Mouse (Mus musculus): ENCODE measurements around the gene Taf6. TPM values are rescaled to one million over a fixed set of nuclear protein-coding genes. Genes with fewer than 3 reads are reported as not detected.

Taf6 gene
- total RNA-seq, 2 experiments from 2014 or later: 28.6 to 30.7 TPM

DNA sequence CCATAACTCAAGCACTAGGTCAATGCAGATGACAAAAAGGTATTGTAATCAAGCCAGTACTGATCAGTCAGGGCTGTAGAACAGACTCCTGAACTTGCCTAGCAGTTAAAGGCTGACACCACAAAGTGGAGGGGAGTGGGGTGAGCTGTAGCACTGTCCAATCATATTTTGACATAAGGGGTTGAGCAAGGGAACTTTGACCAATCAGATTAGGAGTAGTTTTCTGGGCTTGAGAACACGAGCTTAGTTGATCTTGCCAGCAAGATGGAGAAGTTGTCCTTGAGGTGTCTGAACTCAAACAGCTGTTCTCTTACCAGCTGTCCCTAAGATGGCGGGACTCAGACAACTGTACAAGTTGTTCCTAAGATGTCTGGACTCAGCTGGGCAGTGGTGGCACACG is 14.0 kb downstream of the Taf6 start:
- no peak for DNase-seq
- intact Hi-C loops (cut with DNase I): no loop called here

DNA sequence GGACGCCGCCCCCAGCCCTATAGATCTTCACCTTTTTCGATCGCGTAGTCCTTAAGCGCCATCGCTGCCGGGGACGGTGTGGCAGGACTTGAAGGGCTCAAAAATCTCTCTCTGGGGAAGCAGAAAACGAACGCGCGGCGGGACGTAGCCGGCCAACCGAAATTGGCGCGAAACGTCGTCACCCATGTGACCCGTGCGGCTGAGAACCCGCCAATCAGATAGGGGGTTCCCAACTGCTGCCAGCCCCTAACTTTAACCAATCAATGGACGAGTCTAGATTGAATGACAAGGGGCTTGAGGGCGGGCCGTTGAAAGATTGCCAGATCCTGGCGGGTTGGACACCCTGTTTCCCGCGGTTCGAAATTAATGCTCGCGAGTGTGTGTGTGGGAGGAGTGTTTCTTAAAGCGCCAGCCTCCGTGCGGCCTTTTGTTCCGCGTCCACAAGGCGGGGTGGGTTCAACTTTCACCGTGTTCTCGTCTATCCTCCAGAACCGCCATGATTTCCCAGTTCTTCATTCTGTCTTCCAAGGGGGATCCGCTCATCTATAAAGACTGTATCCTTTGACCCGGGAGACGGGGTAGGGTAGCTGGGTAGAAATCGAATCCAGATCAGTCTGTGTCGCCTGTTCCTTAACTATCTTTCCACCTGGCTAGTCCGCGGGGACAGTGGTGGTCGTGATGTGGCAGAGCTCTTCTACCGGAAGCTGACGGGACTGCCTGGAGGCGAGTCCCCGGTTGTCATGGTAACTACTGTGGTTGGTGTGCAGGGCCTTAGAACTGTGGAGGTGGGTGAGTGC is 15.4 kb downstream of the Taf6 start, which contains the start of the genes Ap4m1 and Mcm7:
Gene Ap4m1 (plus strand): TSS at position 308 of the 797 bp plus-strand sequence.
Gene Mcm7 (minus strand): TSS at position 728 of the 797 bp plus-strand sequence.
- intact Hi-C loops (cut with DNase I): no loop called here
- DNase-seq: peak; percentile 99

DNA sequence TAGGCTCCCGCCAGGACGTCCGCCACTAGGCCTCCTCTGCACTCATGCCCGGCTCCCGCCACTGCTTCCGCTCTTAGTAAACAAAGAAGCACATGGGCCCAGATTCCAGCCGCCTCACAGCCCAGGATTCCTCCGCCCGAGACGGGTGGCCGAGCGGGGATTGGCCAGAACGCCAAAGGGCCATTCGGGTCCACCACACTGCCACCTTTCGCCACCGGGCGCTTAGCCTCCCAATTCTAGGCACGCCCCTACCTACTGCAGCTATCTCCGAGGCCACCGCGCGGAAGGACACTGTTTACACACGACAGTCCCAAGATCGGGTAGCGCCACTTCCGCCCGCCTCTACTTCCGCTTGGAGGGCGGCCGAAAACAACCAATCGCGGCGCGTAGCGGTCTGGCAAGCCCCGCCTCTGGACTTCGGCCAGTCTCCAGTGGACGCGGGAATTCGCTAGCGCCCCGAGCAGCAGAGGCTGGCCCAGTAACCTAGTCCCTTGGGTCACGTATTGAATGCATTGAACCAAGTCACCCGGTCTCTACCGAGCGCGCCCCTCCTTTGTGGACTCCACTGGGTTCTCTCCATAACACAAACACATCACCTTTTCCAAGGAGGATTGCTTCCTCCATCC is 16.2 kb downstream of the Taf6 start:
- DNase-seq: peak; percentile 98
- intact Hi-C loops (cut with DNase I): no loop called here

DNA sequence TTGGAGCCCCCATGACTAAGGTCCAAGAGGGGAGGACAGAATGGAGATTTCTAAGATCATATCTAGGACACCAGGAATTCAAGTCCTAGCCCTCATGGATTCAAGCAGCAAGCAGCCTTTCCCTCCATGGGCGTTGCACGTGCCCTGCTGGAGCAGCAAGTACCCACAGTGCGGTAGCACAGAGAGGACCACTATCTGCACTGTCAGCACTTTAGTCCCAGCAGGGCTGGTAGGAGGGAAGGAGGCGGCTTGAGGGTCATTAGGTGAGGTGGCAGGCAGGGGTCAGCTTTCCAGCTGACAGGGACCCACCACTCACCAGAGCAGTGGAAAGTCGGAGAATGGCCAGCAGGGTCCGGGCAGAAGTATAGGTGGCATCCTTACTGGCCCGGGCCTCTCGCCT is 21.7 kb downstream of the Taf6 start:
- intact Hi-C loops (cut with DNase I): no loop called here
- DNase-seq: no peak

DNA sequence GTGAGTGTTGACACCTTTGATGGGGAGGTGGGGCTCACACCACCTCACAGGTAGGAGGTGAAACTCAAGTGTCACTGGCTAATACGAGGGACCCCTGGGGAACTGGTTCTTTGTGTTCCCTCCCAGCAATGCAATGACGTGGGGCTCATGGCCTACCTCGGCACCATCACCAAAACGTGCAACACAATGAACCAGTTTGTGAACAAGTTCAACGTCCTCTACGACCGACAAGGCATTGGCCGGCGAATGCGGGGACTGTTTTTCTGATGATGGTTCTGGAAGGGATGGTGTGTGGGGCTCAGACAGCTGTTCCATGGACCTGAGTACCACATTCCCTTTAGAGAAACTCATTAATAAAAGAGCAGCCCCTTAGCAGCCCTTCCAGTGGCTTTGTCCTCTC is 23.6 kb downstream of the Taf6 start:
- intact Hi-C loops (cut with DNase I): no loop called here
- no peak for DNase-seq

DNA sequence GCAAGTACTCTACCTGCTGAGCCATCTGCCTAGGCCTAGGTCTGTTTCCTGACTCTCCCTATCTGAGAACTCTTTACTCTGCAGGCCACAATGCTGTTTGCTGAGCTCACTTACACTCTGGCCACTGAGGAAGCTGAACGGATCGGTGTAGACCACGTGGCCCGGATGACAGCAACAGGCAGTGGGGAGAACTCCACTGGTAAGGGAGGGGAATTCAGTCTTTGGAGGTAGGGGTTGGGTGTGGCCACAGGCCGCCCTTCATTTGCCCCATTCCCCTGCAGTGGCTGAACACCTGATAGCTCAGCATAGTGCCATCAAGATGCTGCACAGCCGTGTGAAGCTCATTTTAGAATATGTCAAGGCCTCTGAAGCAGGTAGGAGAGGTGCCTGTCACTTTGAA is 24.2 kb downstream of the Taf6 start:
- intact Hi-C loops (cut with DNase I): no loop called here

DNA sequence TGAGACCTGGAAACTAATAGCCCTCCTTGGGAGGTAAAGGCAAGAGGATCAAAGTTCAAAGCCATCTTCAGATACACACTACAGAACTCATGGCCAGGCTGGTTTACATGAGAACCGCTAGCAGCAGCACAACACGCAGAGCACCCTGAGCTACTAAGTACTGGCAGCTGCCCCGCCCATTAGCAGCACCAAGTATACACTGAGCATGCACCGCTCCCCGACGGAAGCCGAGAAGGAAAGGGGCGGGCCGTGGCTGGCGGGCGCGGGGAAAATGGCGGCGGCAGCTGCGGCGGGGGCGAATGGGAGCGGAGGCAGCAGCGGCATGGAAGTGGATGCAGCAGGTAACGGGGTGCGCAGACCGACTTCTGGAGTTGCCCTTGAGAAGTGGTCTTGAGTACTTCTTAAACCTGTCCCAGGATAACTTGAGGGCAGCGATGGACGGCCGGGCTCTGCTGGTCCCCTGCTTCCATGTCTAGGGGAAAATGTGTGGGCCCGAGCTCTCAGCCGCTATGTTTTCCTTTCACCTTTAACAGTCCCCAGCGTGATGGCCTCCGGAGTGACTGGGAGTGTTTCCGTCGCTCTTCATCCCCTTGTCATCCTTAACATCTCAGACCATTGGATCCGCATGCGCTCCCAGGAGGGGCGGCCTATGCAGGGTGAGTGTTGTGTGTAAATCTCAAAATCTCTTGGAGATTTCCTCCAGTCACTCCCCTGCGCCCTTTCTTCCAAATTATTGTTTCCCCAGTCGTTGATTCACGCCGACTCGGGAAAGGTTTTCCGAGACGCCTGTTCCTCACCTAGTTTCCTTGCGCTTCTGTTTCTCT is 26.2 kb downstream of the Taf6 start, which contains the start of gene Cops6:
Gene Cops6 (plus strand): TSS at position 230 of the 824 bp plus-strand sequence.
- intact Hi-C loops (cut with DNase I): no loop called here
- peak; percentile 95 for DNase-seq

More for the DNA sequence above, 24.2 kb downstream of the Taf6 start:
- DNase-seq: no peak

DNA sequence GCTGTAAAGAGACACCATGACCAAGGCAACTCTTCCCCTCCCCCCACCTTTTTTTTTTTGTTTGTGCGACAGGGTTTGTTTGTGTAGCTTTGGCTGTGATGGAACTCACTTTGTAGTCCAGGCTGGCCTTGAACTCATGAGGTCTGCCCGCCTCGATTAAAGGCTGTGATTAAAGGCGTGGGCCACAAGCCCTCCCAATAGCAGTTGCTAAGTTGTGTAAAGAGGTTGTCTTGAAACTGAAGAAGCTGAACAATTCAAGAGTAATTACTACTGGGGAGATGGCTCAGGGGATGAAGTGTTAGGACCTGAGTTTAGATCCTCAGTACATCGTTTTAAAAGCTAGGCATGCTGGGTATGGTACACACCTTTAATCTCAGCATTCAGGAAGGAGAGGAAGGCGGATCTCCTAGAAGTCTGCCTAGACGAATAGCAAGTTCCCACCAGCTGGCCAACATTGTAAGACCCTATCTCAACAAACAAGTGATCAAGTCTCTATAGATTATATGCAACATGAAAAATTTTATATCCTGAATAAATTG is 27.0 kb downstream of the Taf6 start:
- DNase-seq: no peak
- intact Hi-C loops (cut with DNase I): no loop called here

DNA sequence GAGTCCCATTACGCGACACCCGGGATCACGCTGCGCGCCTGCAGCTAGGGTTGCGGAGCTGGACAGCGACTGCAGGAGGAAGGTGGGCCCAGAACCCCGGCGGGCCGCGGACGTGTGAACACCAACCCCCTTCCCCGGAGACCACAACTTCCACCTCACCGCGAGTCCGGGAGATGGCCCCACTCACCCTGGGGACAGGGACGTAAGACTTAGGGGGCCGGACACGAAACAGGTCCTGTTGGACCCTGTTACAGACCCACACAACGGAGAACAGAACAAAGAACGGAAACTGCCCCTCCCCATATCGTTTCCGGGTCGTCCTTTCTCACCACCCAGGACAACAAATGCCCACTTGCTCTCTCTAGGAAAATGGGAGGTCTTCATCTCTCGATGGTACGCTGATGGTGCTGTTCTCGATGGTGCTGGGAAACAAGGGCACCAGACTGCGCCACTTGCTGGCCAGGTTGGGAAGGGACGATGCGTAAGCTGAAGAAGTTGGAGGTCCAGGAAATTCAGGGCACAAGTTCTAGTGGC is 31.7 kb downstream of the Taf6 start, which contains the start of gene Zfp113:
Gene Zfp113 (minus strand): TSS at position 302 of the 534 bp plus-strand sequence.
- DNase-seq: peak; percentile 84
- intact Hi-C loops (cut with DNase I): no loop called here

DNA sequence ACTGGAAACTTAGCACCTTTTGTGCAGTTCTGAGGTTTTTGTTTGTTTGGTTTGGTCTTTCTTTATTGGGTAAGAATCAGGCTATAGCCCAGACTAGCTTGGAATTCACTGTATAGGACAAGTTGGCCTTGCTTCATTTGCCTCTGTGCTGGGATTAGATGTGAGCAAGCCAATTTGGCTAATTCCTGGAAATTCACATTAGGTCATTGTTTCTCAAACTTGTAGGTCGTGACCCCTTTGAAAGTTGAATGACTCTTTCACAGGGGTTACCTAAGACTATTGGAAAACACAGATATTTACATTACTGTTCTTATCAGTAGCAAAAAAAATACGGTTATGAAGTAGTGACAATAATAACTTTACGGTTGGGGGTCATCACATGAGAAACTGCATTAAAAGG is 32.9 kb downstream of the Taf6 start:
- no peak for DNase-seq
- intact Hi-C loops (cut with DNase I): no loop called here

DNA sequence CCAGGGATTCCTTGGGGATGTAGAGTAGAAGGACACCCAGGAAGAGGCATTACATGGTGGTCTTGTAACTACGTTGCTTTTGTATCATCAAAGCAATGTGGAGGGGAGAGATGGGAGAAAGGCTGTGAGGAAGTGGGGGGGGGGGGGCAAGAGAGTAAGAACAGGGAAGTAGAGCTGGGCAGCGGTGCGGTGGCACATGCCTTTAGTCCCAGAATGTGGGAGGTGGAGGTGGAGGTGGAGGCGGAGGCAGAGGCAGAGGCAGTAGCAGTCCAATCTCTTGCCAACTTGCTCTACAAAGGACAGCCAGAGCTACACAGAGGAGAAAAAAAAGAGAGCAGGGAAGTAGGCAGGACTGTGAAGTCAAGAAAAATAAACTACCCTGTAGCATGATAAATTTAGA is 48.7 kb downstream of the Taf6 start:
- no peak for DNase-seq
- intact Hi-C loops (cut with DNase I): no loop called here

DNA sequence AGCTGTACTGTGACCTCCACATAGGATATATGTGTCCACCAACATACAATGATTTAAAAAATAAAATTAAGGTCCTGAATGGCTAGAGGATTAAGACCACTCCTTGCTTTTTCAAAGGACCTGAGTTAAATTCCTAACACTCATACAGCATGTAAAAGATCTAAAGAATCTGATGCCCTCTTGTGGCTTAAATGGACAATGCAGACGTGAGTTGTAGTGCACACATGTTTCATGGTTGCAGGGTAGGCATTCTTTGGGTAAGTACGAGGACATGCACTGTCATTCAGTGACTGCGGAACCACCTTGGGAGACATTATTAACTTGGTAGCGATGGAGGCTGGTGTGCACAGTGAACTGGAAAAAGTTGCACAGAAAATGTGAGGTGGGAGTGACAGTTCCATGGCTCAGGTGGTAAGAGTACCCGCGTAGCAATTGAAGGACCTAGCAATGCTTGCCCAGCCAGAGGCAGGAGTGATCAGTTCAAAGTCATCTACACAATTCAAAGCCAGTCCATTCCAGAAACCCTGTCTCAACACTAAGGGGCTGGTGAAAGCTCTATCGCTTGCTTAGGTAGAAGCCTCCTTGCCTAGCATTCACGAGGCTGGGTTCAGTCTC is 49.2 kb downstream of the Taf6 start:
- intact Hi-C loops (cut with DNase I): no loop called here
- no peak for DNase-seq

DNA sequence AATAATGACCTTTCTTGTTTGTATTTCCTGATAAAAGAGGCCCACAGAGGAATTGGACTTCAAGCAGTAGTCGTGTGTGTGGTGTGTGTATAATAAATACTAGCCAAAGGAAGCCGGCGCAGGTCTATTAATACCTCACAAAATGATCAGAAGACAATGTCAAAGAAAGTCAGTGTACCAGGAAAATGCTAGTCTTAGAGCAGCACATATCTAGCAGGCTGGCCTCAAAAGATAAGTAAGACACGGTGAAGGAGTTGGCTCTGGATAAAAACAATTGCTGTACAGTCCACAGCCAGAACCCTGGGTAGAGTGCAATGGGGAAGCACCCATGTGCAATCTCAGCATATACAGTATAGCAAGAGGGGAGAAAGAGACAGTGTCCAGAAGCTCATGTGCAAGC is 50.0 kb downstream of the Taf6 start:
- intact Hi-C loops (cut with DNase I): no loop called here
- no peak for DNase-seq

DNA sequence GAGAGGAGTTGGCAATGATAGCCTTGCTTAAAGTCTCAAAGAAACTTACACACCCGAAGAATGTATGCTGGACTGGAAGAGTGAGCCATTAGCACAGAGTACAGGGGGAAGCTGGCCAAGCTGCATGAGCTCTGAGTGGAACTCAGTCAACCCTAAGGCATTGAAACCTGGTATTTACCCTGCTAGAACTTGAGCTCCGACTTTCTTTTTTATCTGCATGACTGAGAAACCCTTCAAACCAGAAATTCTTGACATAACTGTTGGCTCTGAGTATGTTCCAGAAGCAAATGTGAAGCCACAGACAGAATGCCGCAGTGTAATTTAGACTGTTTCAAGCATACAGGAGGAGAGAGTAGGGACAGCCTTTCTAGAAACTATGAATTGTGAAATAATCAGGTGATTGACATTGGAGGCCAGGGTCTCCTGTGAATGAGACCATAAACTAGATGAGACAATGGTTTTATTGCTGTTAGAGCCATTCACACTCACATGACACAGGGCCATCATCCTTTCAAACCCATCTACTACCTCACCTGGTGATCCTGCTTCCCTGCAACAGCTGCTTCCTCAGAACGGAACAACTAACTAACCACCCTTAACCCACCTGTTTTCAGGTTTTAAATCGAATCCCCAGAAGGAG is 54.7 kb downstream of the Taf6 start:
- intact Hi-C loops (cut with DNase I): no loop called here
- no peak for DNase-seq

Small RNA genes within 50 kb of the gene (microRNA-seq; reads per million reads assigned to microRNA genes)
- gene Mir106b: 3,257 reads per million, percentile 86 among the genes with 10 or more reads in this experiment
- gene Mir25: 287 reads per million, percentile 61 among the genes with 10 or more reads in this experiment
- 6,844 reads per million, percentile 93 among the genes with 10 or more reads in this experiment for gene Mir93

Other genes with a start within 250 kb of the Taf6 start
- gene Gjc3, start 224.4 kb downstream of the Taf6 start, total RNA-seq (2021): under 1 TPM; 0.58 to 0.76 TPM
- gene Azgp1, start 205.9 kb downstream of the Taf6 start, total RNA-seq (2021): not detected
- gene Smok3a, start 166.2 kb downstream of the Taf6 start, total RNA-seq (2021): not detected
- gene Smok3b, start 166.0 kb downstream of the Taf6 start, total RNA-seq (2021): not detected
- not detected for gene Smok3c, start 134.3 kb downstream of the Taf6 start, total RNA-seq (2021)
- gene Zkscan1, start 102.4 kb downstream of the Taf6 start, total RNA-seq (2021): 10 to 100 TPM; 44.6 to 45.1 TPM
- gene Zscan21, start 70.5 kb downstream of the Taf6 start, total RNA-seq (2021): 10 to 100 TPM; 34.9 to 35.7 TPM
- gene Zfp113, start 31.7 kb downstream of the Taf6 start, total RNA-seq (2021): 10 to 100 TPM; 13.1 to 13.2 TPM
- gene Cops6, start 26.4 kb downstream of the Taf6 start, total RNA-seq (2021): 100 to 1,000 TPM; 126 to 131 TPM
- 10 to 100 TPM; 33.2 to 37.3 TPM for gene Ap4m1, start 15.4 kb downstream of the Taf6 start, total RNA-seq (2021)
- 10 to 100 TPM; 34.9 to 37.6 TPM for gene Mcm7, start 15.0 kb downstream of the Taf6 start, total RNA-seq (2021)
- 10 to 100 TPM; 17.1 to 18.4 TPM for gene Cnpy4, start within 50 bp of the Taf6 start, total RNA-seq (2021)
- 10 to 100 TPM in 1 of 2 experiments, 1 to 10 TPM in 1; 7.9 to 10.4 TPM for gene Mblac1, start 6.9 kb upstream of the Taf6 start, total RNA-seq (2021)
- under 1 TPM in 1 of 2 experiments, not detected in 1; 0.20 TPM for gene Nxpe5, start 38.4 kb upstream of the Taf6 start, total RNA-seq (2021)
- gene Lamtor4, start 68.0 kb upstream of the Taf6 start, total RNA-seq (2021): 10 to 100 TPM; 53.1 to 60.1 TPM
- 10 to 100 TPM; 90.0 to 98.2 TPM for gene BC037034, start 76.6 kb upstream of the Taf6 start, total RNA-seq (2021)
- 1 to 10 TPM in 1 of 2 experiments, under 1 TPM in 1; 0.86 to 1.6 TPM for gene Gal3st4, start 85.4 kb upstream of the Taf6 start, total RNA-seq (2021)
- under 1 TPM in 1 of 2 experiments, not detected in 1; 0.20 TPM for gene Gm43720, start 92.5 kb upstream of the Taf6 start, total RNA-seq (2021)
- gene Gpc2, start 92.6 kb upstream of the Taf6 start, total RNA-seq (2021): 100 to 1,000 TPM in 1 of 2 experiments, 10 to 100 TPM in 1; 86.4 to 104 TPM
- gene Stag3, start 92.8 kb upstream of the Taf6 start, total RNA-seq (2021): 1 to 10 TPM; 5.8 to 7.7 TPM
- not detected for gene Pvrig, start 154.5 kb upstream of the Taf6 start, total RNA-seq (2021)

Data from left cerebral cortex, postnatal 4 days (tissue).